Mouse (Mus musculus): ENCODE results near the gene Tmco1.

The Tmco1 gene

GRCm38 (mm10) chr1:167308261-167309054 lies at the start of gene Tmco1:
Gene Tmco1 (plus strand): TSS chr1:167308378.
- peak; percentile 98 to 99 for DNase-seq

DNA sequence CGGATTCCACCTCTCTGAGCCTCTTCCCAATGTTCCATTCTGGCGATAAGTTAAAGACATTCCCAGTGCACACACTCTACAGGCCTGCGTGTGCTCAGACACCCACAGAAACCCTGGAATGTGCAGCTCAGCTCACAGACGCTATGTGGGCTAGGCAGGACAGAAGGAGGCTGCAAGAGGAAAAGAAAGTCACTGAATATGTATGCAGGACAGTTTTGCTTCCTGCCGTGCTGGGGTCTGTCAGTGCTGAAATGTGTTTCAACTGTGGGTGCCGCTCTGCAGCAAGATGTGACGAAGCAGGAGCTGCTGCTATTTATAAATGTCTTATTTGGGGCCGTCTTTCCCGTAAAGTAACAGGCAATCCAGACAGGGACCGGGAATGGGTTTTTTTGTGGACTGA lies 48.5 kb upstream of the Tmco1 start:
- no peak for DNase-seq

- peak in 1 of 2 experiments; percentile 45 for DNase-seq
Measured at GRCm38 (mm10) chr1:167261750-167262149, 46.4 kb upstream of the Tmco1 start.

- peak in 1 of 2 experiments; percentile 39 for DNase-seq
Measured at GRCm38 (mm10) chr1:167262489-167263041, 45.6 kb upstream of the Tmco1 start.

DNA sequence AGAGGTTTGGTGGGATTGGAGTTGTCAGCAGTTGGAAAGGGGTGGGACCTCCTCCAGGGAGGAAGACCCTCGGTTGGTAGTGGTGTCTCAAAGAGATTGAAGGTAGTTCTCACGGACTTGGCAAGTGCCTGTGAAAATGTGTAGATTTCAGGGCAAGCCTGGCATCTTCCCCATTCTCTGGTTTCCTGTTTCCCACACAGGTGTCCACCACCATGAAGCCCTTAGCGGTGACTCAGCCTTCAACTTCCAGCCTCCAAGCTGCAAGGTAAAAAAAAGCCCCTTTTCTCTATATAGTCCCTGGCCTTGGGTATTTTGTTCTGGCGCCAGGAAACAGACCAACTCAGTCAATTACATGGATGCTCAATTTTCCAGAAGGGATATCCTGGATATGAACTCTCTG lies 42.8 kb upstream of the Tmco1 start:
- no peak for DNase-seq

DNA sequence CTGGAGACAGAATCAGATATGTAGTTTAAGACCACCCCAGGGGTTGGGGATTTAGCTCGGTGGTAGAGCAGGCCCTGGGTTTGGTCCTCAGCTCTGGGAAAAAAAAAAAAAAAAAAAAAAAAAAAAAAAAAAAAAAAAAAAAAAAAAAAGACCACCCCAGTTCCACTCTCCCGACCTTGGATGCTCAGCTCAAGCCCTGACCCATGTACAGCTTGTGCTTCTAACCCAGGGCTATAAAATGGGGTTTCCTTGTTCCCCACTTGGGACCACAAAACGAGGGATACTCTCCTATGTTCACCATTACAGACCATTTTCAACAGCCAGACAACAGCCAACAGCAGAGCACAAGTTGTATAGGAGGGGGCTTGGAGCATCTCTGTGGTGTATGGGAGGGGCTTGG lies 41.5 kb upstream of the Tmco1 start:
- no peak for DNase-seq

DNA sequence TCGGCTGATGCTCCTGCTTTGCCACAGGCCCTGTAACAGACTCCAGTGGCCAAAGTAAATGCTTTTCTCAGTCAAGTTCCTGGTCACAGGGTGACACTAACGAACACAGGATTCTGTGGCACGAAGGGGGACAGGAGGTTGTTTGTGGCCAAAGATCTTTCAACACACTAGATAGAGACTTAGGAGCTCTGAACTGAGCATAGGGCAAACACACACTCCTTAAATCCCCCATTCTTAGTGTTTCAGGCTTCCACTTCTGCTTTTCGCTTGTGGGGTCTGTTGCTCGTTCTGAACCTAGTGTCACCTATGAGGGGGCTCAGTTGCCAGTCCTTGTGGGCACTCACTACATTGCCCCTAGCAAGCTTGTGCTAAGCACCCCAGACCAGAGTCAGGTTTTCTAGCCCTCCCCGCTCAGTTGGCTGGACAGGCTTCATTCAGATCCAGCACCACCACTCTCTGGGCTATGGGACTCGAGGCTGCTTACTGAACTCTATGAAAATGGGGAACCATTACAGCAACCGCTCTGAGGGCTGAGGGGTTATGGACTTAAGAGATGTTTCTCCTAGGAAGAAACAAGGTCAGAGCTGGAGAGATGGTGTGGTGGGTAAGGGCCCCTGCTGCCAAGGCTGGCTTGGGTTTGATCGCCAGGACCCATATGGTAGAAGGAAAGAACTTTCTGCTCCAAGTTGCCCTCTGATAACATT lies 39.7 kb upstream of the Tmco1 start:
- DNase-seq: no peak

- DNase-seq: no peak
Measured at GRCm38 (mm10) chr1:167269350-167269811, 38.8 kb upstream of the Tmco1 start.

GRCm38 (mm10) chr1:167269856-167270270 lies 38.3 kb upstream of the Tmco1 start:
- DNase-seq: peak; percentile 67 to 68

- no peak for DNase-seq
Measured at GRCm38 (mm10) chr1:167270342-167271111, 37.7 kb upstream of the Tmco1 start.

DNA sequence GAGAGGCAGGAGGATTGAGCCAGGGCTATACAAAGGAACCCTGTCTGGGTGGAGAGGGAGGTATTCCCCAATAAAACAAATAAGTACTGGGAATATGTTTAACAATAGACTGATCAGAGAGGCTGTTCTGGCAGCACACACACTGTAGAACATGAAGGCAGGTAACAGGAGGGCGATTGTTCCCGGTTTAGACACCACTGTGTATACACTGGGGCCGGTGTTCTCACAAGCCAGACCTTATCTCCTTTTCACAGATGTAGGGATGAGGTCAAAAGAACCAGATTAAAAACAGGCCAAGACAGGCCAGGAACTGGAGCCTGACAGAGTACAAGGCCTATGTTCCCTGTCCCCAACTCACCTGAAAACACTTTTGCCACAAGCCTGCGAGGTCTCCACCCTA lies 36.9 kb upstream of the Tmco1 start:
- no peak for DNase-seq

DNA sequence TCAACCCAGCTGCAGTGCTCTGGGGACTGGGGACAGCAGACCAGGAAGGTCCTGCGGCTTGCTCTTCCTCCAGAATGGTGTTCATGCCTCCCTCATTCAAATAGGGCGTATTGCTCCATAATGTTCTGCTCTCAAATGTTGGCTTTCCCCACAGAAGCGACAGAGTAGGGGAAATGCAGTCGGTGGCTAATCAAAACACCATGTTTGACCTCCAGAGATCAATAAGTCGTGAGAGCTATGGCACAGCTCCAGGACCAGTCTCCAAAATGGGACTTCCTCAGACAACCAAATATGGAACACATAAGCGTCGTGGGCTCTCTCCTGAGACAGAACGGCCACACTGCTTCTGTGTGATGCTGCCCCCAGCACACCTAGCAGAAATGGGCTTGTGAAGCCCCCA lies 36.3 kb upstream of the Tmco1 start:
- no peak for DNase-seq

GRCm38 (mm10) chr1:167273380-167274163 lies 34.6 kb upstream of the Tmco1 start:
- DNase-seq: no peak

GRCm38 (mm10) chr1:167274646-167275390 lies 33.4 kb upstream of the Tmco1 start:
- DNase-seq: no peak

- no peak for DNase-seq
Measured at GRCm38 (mm10) chr1:167278395-167278794, 29.8 kb upstream of the Tmco1 start.

- no peak for DNase-seq
Measured at GRCm38 (mm10) chr1:167279160-167279715, 28.9 kb upstream of the Tmco1 start.

DNA sequence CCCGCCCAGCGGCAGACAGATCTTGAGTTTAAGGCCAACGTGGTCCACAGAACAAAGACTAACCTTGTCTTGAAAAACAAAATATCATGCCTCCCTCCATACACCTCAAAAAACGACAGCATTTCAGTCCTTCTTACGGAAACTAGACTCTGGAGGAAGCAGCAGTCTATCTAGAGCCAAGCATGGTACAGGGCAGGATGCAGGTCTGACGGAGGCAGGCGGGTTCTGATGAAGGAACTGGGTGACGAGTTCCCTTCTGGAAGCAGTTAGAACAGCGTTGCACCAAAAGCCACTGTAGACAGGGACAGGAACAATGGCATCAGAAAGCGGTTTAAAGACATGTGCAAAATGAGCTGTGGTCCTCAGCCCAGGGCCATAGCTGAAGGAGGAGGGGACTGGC lies 28.1 kb upstream of the Tmco1 start:
- no peak for DNase-seq

GRCm38 (mm10) chr1:167282112-167282511 lies 26.1 kb upstream of the Tmco1 start:
- no peak for DNase-seq

DNA sequence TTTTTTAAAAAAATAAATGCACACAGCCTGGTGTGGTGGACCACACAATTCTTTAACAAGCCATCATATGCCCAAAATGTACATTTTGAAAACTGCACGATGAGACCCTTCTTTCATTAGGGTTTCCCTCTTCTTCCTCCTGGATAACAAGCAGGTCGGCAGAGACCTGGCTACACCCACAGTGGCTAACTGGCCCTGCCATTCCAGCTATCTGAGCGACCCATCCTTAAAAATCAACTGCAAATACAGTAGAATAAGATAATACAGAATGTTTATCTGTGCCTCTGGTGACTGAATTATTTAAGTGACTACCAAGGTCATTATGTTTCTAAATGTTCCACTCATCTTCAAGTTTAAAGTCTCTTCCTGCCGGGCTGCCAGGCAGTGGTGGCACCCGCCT lies 25.4 kb upstream of the Tmco1 start:
- DNase-seq: no peak

GRCm38 (mm10) chr1:167283441-167284257 lies 24.5 kb upstream of the Tmco1 start:
- DNase-seq: peak; percentile 32 to 62
